Mouse (Mus musculus) midbrain, embryonic 11.5 days (tissue): ENCODE results near the gene Cdrt4. TPM values are rescaled to one million over a fixed set of nuclear protein-coding genes. Genes with fewer than 3 reads are reported as not detected.

Source experiments
- ATAC-seq: fragments of 200-750 bp; cut with Nextera tagmentation; 2 replicates; pipeline ENCODE4 v1.8.0; 2017; ENCODE audit warnings: moderate TSS enrichment, moderate library complexity; ENCODE audit not compliant: low FRiP score
- DNase-seq: peaks from one replicate; pipeline ENCODE4 v3.0.0; 2015; ENCODE audit warnings: low spot score; ENCODE audit errors: missing footprints
- H3K27ac ChIP-seq: fragments of 300-500 bp; sonication (generic); 2 replicates; pipeline ENCODE4 v1.5.1; 2014; ENCODE audit warnings: low read depth, low read length
- H3K27me3 ChIP-seq: fragments of 300-500 bp; sonication (generic); 2 replicates; pipeline ENCODE4 v1.6.1; 2014; ENCODE audit warnings: mild to moderate bottlenecking, low read length, moderate library complexity, mixed read lengths; ENCODE audit not compliant: control insufficient read depth, insufficient read depth
- H3K36me3 ChIP-seq: fragments of 300-500 bp; sonication (generic); 2 replicates; pipeline ENCODE4 v1.6.1; 2014; ENCODE audit warnings: mild to moderate bottlenecking, low read length, moderate library complexity, mixed read lengths; ENCODE audit not compliant: control insufficient read depth, insufficient read depth
- H3K4me1 ChIP-seq: fragments of 300-500 bp; sonication (generic); 2 replicates; pipeline ENCODE4 v1.6.1; 2014; ENCODE audit warnings: low read length; ENCODE audit not compliant: control insufficient read depth, insufficient read depth
- H3K4me2 ChIP-seq: fragments of 300-500 bp; sonication (generic); 2 replicates; pipeline ENCODE4 v1.6.1; 2014; ENCODE audit warnings: mild to moderate bottlenecking, moderate library complexity
- H3K4me3 ChIP-seq: fragments of 300-500 bp; sonication (generic); 2 replicates; pipeline ENCODE4 v1.5.1; 2014; ENCODE audit warnings: low read depth, low read length
- H3K9ac ChIP-seq: fragments of 300-500 bp; sonication (generic); 2 replicates; pipeline ENCODE4 v1.6.1; 2014; ENCODE audit warnings: low read length
- H3K9me3 ChIP-seq: fragments of 300-500 bp; sonication (generic); 2 replicates; pipeline ENCODE4 v1.6.1; 2016; ENCODE audit warnings: low read length; ENCODE audit not compliant: control insufficient read depth
- WGBS: fragments of 180-500 bp; shearing (Covaris S2); extraction: QIAGEN DNeasy Blood & Tissue Kit; methylation state at CpG from one replicate; pipeline ENCODE4 v1.1.7; 2014; 5-methylcytosine and 5-hydroxymethylcytosine counted together
- polyA plus RNA-seq: library from polyadenylated mRNA; unstranded; fragments of >200 nt; fragmentation: Nextera tagmentation; extraction: Ambion mirVana; gene quantifications from 2 replicates; pipeline ENCODE4 v1.2.1, GENCODE M21; 2014

The Cdrt4 gene
- polyA plus RNA-seq, 1 experiment from 2014 or later = not detected

DNA sequence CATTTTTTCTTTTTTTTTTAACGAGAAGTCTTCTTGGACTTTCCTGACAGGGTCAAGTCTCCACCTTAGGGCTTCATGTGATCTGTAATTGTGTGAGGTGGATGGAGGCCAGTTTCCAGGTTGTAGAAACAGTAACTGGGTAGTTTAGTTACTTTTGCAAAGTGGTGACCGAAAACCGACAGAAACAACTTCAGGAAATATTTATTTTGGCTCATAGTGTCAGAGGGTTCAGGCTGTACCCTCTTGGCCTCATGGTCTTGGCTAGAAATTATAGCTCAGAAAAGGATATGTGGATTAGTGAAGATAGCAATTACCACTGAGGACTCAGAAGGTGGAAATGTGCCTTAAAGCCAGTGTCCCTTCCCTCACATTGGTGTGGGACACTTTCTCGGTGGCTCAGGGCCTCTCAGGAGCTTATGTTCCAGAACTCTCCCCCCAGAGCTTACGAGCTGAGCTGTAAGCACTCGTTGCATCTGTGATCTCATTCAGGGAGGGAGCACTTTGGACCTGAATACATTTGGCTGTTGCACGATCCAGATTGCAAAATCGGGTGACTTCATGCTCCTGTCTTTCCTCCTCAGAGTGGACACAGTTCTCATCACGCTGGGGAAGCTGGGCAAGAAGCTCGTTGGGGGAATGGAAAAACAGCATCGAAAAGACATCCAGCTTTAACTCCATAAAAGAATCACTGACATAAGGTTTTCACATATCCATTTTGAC lies 16.0 kb upstream of the Cdrt4 start:
- Histone ChIP-seq H3K4me2 (no peak overlapping the region), H3K9me3 (no peaks in the 10 kb centered on the region), H3K9ac (no peak overlapping the region), H3K4me3 (no peak overlapping the region), H3K4me1 (no peaks in the 10 kb centered on the region), H3K27ac (no peak overlapping the region), H3K36me3 (no peaks in the 10 kb centered on the region), H3K27me3 (no peaks in the 10 kb centered on the region)
- 84% methylated on average over 11 of the region's 11 CpGs for WGBS
- ATAC-seq (no peak), DNase-seq (peak; percentile 41)

DNA sequence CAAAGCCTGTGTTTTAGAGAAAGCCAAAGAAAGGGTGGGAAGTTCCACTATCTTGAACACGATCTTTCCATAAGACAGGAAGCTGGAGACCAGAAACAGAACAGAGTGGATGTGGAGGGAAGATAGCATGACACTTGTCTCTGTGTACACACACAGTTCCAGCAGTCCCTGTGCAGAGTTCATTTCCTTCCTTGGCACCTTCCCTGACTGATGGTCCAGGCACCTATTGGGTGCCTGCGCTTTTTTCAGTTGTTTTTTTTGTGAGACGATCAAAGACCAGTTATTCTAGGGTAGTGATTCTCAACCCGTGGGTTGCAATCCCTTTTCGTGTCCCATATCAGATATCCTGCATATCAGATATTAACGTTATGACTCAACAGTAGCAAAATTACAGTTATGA lies 13.0 kb upstream of the Cdrt4 start:
- Histone ChIP-seq H3K4me1 (no peaks in the 10 kb centered on the region), H3K9me3 (no peaks in the 10 kb centered on the region), H3K4me3 (no peak overlapping the region), H3K27me3 (no peaks in the 10 kb centered on the region), H3K4me2 (no peak overlapping the region), H3K27ac (no peak overlapping the region), H3K9ac (no peak overlapping the region), H3K36me3 (no peaks in the 10 kb centered on the region)
- ATAC-seq (no peak), DNase-seq (no peak)
- WGBS = 85% methylated on average over 6 of the region's 6 CpGs

DNA sequence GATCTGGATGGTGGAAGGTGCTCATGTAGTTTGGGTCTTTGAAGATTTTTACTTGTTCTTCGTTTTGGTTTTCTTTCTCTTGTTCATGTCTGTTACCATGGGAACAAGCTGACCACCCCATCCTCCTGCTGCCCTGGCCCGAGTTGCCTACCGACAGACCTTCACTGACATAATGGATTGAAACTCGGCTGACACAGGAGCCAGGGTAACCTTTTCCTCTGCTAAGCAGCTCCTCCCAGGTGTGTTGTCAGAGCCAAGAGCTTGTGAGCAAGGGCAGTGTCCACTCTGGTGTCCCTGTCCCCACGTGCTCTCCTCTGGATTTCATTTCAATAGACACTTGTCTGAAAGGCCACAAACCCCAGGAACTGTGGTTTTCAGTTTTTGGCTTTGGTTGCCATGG lies 12.1 kb upstream of the Cdrt4 start:
- Histone ChIP-seq H3K4me1 (no peaks in the 10 kb centered on the region), H3K9me3 (no peaks in the 10 kb centered on the region), H3K27me3 (no peaks in the 10 kb centered on the region), H3K36me3 (no peaks in the 10 kb centered on the region), H3K4me3 (no peak overlapping the region), H3K27ac (no peak overlapping the region), H3K4me2 (no peak overlapping the region), H3K9ac (no peak overlapping the region)
- WGBS = 71% methylated on average over 5 of the region's 5 CpGs
- ATAC-seq (no peak), DNase-seq (no peak)

DNA sequence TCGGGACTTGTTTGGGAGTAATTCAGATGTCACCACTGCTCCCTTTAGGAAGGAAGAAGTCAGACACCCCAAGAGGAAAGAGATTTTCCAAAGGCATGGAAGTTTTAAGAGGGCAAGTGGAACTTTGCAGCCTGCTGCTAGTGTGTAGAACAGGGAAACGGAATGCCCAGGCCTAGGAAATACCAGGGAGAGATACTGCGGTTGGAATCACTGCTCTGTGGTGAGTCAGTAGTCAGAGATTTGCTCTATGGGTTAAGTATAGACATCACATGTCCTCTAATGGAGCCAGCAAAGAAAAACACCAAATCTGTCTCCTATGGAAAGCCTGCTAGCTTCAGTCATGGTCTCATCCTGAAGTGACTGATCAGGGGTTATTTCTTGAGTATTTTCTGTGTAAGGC lies 10.8 kb upstream of the Cdrt4 start:
- H3K4me3 ChIP-seq = no peak overlapping the region
- H3K4me1 ChIP-seq = no peaks in the 10 kb centered on the region
- H3K27me3 ChIP-seq = no peaks in the 10 kb centered on the region
- no peaks in the 10 kb centered on the region for H3K9me3 ChIP-seq
- no peak overlapping the region for H3K27ac ChIP-seq
- DNase-seq (no peak), ATAC-seq (no peak)
- 91% methylated on average over 3 of the region's 3 CpGs for whole genome bisulfite sequencing
- H3K9ac ChIP-seq = no peak overlapping the region
- no peak overlapping the region for H3K4me2 ChIP-seq
- no peaks in the 10 kb centered on the region for H3K36me3 ChIP-seq

DNA sequence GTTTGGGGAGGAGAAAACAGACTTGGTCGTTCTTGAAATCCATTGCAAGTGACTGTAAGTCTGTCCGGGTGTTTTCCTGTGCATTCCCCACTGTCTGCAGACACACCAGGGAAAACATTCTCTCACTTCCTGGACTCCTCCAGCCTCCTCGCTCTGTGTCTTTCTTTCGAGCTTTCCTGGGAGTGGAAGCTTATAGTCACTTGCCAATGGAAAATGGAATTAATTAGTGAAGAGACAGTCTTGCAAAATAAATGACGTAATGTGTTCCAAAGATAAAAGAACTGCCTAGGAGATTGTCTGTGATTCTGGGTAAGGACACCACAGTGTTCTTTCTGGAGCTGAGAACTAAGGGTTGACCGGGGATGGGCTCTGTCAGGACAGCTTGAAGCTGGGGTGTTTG lies 7.5 kb upstream of the Cdrt4 start:
- H3K27ac ChIP-seq = no peak overlapping the region
- ATAC-seq (no peak), DNase-seq (no peak)
- no peaks in the 10 kb centered on the region for H3K9me3 ChIP-seq
- H3K4me1 ChIP-seq = no peaks in the 10 kb centered on the region
- no peak overlapping the region for H3K4me2 ChIP-seq
- H3K4me3 ChIP-seq = no peak overlapping the region
- H3K36me3 ChIP-seq = no peaks in the 10 kb centered on the region
- WGBS = 82% methylated on average over 6 of the region's 6 CpGs
- H3K9ac ChIP-seq = no peak overlapping the region
- no peaks in the 10 kb centered on the region for H3K27me3 ChIP-seq

DNA sequence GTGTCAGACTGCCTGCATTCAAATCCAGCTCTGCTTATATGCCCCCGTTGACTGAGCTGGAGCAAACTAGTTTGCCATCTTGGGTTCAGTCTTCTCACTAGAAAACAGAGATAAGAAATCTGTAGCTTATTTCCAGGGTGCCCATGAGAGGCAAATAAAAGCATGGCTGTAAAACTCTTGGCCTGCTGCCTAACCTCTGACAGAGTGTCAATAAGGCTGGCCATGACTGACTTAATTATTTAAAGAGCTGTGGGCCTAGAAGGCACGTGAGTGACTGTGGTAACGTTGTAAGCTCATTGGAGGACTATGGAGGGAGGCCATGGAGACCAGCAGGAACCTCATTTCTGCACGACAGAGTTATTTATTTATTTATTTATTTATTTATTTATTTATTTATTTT lies 5.5 kb upstream of the Cdrt4 start:
- DNase-seq = no peak
- no peak for ATAC-seq
- Histone ChIP-seq H3K9me3 (no peaks in the 10 kb centered on the region), H3K4me1 (no peaks in the 10 kb centered on the region), H3K27ac (no peak overlapping the region), H3K27me3 (no peaks in the 10 kb centered on the region), H3K4me2 (no peak overlapping the region), H3K4me3 (no peak overlapping the region), H3K36me3 (no peaks in the 10 kb centered on the region), H3K9ac (no peak overlapping the region)
- 77% methylated on average over 4 of the region's 4 CpGs for WGBS

DNA sequence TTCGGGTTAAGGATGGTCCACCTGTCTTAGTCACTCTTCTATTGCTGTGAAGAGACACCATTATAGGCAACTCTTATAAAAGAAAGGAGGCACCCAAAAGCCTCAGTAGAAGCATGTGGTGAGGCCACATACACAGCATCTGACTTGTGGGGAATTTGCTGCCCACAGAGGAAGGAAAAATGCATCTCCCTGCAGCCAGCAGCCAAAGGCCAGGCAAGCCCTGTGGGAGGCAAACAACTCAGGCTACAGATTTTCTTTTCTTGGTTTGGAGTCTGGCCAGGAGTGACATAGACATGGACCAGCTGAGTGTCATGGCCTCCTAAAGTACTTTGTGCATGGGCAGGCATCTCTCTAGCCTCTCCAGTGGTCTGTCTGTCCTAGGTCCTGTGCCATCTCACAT lies 1.4 kb upstream of the Cdrt4 start:
- H3K4me1 ChIP-seq = no peaks in the 10 kb centered on the region
- no peaks in the 10 kb centered on the region for H3K27me3 ChIP-seq
- H3K9ac ChIP-seq = no peak overlapping the region
- ATAC-seq (no peak), DNase-seq (no peak)
- H3K36me3 ChIP-seq = no peaks in the 10 kb centered on the region
- no peak overlapping the region for H3K4me3 ChIP-seq
- no peak overlapping the region for H3K4me2 ChIP-seq
- no peaks in the 10 kb centered on the region for H3K9me3 ChIP-seq
- WGBS = 90% methylated on average over 1 of the region's 1 CpGs
- no peak overlapping the region for H3K27ac ChIP-seq

DNA sequence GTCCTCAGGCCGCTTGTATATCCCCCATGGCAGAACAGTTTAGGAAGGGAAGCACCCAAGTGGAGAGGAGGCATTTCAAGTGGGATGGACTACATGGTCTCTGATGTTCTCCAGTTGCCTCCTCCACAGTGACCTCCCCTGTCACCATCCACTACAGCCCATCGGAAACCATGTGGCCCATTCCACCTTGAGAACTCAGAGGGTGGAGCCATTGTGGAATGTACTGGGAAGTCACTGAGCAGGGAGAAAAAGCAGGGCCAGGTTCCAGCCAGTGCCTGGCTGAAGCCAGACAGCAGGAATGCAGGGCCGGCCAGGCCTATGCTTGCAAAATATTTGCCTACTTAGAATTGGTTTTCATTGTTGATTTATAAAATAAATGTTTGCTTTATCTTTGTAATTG lies 3.8 kb downstream of the Cdrt4 start:
- no peak for DNase-seq
- Histone ChIP-seq H3K4me2 (no peak overlapping the region), H3K4me3 (no peak overlapping the region), H3K4me1 (no peaks in the 10 kb centered on the region), H3K9me3 (0 out of 2 replicates have a peak, but pooled peaks cover 3% of the 10 kb centered on the region), H3K9ac (no peak overlapping the region), H3K36me3 (no peaks in the 10 kb centered on the region), H3K27ac (no peak overlapping the region), H3K27me3 (no peaks in the 10 kb centered on the region)
- ATAC-seq = no peak
- 90% methylated on average over 3 of the region's 3 CpGs for WGBS

DNA sequence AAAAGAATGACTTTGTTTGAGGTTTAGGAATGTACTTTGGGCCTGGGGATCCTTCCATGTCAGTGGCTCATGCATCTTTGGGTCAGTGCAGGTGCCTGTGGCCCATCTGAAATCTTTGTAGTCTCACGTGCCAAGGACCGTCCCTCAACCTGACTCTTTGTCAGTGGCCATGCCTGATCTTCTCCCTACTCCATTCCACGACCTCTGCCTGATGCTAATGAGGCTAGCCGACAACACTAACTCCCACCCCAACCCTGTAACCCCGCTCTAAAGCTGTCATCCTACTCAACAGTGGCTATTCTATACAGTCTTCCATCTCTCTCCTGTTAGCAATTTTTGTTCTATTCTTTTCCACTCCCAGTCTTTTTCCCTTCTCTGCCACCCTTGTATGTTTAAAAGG lies 4.2 kb downstream of the Cdrt4 start:
- DNase-seq = no peak
- Histone ChIP-seq H3K4me2 (no peak overlapping the region), H3K4me3 (no peak overlapping the region), H3K4me1 (no peaks in the 10 kb centered on the region), H3K27ac (no peak overlapping the region), H3K36me3 (no peaks in the 10 kb centered on the region), H3K27me3 (no peaks in the 10 kb centered on the region), H3K9me3 (0 out of 2 replicates have a peak, but pooled peaks cover 3% of the 10 kb centered on the region), H3K9ac (no peak overlapping the region)
- 79% methylated on average over 5 of the region's 5 CpGs for WGBS
- no peak for ATAC-seq
